Mouse (Mus musculus) gastrocnemius, postnatal 4 days (tissue): ENCODE measurements around the gene Mtor. TPM values are rescaled to one million over a fixed set of nuclear protein-coding genes. Genes with fewer than 3 reads are reported as not detected.

Experiments used
- DNase-seq, 2 experiments: peaks; one replicate each; pipeline ENCODE4 v3.0.0; 2021 to 2022; ENCODE audit warnings: low spot score in 2 of 2, mixed read lengths in 2 of 2
- long read RNA-seq, 2 experiments: library from polyadenylated mRNA; stranded (forward); transcript quantifications; one replicate each; pipeline ENCODE4 v2.0.0; 2021
- total RNA-seq, 2 experiments: library from RNA; stranded (reverse); gene quantifications; 2 replicates each; pipeline ENCODE4 v1.2.3; 2021

The Mtor gene
- total RNA-seq, result 10 to 100 TPM; 39.3 to 42.0 TPM
- long read RNA-seq, experiment 1, full-length matches to known transcripts, result 5 of 18 reads
- long read RNA-seq, experiment 1, partial matches to known transcripts, result 12 of 18 reads
- long read RNA-seq, experiment 1, other reads (novel, unspliced or antisense), result 1 of 18 reads
- long read RNA-seq, experiment 2, full-length matches to known transcripts, result 6 of 24 reads
- long read RNA-seq, experiment 2, partial matches to known transcripts, result 18 of 24 reads
- long read RNA-seq, experiment 2, other reads (novel, unspliced or antisense), result 0 of 24 reads

GRCm38 (mm10) chr4:148448179-148448852, at the start of gene Mtor:
Gene Mtor, plus strand, starts transcription at chr4:148448611.
- DNase-seq, result peak; percentile 83 to 94

DNA sequence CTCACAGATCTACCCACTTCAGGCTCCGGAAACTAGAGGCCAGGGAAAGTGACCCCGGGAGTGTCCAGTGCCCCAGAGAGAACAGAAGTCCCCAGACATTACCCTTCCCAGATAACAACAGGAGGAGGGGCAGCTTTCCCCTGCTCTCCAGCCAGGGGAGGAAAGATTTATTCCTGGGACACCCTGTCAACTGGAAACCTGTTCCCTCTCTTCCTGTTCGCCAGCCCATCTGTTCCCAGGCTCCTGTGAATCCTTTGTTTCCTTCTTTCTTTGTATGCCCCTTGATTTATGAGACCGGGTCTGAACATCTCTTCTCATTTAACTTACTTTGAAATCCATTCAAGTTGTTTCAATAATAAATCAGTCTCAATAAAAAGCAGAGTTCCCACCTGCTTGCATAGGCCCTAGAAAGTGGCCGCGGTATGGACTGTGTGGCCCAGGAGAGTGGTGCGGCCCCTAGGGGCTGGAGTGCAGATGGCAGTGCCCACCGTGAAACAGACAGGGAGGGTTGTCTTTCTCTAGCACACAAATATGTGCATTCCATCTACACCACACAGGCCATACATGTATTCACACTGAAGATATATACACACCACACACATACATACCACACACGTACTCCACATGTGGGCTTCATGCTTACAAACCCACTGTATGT, 48.8 kb upstream of the Mtor start:
- DNase-seq, result no peak

DNA sequence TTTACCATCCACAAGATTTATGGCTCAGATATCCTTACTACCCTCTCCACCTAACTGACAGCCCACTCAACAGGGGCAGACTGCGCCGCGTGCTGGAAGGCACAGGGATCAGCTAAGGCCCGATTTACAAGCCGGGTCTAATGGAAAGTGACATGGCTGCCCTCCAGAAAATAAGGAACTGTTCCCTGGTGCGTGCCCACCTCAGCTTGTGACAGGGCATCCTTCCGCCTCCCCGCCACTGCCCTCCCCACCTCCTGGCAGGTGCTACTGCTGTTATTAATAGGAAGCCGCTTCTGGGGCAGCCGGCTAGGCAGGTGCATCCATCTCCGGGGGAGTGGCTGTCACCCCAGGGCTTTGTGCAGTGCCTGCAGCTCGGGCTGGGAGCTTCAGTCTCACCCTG, 45.0 kb upstream of the Mtor start:
- DNase-seq, result no peak

- no peak for DNase-seq
These were observed 43.7 kb upstream of the Mtor start for GRCm38 (mm10) chr4:148404748-148405147.

GRCm38 (mm10) chr4:148405255-148405788, 43.1 kb upstream of the Mtor start:
- DNase-seq, result no peak

DNA sequence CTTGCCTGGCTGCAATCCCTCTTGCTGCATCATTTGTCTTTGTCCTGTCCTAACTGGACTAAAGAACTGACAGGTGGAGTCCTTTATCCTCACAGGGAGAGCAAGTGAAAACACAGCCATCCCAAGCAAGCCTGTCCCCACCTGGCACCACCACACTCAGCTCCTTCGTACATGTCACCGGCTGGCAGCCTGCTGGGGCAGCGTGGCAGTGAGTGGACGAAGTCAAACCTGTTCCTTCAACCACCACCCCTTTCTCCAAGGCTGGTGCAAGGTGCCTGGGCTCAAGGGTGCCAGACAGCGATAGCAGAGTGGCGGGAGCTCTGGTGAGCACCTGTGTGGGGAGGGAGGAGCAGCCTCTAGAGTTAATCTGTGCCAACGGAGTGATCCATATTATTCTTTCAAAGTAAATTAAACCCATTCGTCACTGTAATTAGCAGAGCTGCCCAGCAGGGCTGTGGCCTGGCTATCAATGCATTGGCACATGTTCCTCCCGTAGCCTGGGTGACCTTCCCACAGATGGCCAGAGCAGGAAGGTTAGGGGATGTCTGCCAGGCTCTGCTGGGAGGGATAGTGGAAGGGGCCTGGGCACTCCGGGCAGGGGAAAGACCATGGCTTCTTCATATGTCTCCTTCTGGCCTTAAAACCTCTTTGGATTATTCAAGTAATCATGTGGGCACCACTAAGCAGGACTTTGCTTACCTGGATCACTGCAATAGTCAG, 40.0 kb upstream of the Mtor start:
- DNase-seq, result no peak

- no peak for DNase-seq
These were observed 32.8 kb upstream of the Mtor start for GRCm38 (mm10) chr4:148415575-148415974.

DNA sequence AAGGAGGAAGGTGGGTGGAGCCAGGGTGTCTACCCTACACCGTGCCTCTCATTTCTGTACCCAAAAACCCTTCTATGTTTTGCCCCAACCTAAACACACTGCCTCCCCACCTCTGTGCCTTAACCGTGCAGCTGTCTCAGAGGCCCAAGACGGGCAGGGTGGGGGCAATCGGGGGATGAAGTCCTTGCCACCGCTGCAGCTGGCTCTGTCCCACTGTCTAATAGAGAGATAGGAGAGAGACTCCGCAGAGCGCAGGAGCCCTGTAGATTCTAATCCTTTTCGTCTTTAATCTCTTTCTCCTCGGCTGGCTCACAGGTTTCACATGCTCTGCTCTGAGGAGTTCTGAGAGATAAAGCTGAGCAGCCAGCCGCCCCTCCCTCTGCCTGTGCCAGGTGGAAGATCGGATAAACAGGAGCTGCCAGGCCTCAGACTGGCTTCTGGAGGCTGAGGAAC, 31.3 kb upstream of the Mtor start:
- no peak for DNase-seq

DNA sequence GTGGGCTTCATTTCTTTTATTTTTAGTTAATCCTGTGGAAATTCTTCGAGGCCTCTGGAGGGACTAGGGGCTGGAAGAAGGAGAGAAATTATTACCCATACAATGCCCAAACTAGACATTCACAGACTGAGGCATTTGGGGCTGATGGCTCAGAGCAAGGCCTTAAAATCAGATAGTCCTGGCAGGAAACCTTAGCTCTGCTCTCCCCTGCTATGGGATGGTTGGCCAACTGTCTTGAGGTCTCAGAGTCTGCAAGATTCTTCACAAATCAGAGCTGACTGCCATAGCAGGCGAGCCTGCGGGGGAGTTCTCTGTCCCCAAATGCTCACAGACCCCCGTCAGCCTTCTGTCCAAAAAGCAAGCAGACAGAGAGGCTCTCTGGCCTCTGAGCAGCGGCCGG, 30.9 kb upstream of the Mtor start:
- no peak for DNase-seq

DNA sequence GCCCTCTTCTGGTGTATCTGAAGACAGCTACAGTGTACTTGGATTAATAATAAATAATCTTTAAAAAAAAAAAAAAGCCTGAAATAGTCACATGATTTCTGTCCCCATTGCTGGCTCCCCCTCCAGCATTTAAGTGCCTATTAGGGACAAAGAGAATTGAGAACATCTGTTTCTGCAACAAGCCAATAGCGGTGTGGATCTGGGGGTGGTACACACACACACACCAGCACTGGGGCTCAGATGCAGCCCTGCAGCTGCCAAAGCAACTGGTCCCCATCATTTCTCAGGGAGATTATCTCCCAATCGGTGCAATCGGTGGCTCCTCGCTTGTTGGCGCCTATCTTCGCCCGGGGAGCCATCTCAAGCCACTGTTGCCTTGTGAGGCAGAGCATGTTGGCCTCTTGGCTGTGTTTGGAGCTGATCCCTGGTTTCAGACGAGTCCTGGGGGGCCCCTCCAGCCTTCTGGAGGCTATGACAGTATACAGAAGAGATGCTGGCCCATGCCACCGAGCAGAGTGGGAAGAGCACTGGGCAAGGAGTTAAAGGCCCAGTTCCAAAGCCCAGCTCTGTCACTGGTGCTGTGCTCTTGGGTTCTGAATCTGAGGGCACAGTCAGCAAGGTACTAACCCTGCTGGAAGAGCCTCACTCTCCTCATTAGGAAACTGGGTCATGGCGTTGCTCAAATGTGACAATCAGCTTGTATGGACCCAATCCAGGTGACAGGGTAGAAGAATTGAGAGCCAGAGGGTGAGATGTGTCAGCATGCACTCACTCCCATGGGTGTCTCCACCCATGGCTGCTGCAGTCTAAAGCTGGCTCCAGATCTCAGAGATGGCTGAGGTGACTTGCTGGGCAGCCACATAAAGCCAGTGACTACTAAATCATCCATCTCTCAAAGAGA, 21.2 kb upstream of the Mtor start:
- no peak for DNase-seq

- no peak for DNase-seq
These were observed 19.9 kb upstream of the Mtor start for GRCm38 (mm10) chr4:148428544-148428943.

- DNase-seq, result no peak
These were observed 19.3 kb upstream of the Mtor start for GRCm38 (mm10) chr4:148429121-148429520.

DNA sequence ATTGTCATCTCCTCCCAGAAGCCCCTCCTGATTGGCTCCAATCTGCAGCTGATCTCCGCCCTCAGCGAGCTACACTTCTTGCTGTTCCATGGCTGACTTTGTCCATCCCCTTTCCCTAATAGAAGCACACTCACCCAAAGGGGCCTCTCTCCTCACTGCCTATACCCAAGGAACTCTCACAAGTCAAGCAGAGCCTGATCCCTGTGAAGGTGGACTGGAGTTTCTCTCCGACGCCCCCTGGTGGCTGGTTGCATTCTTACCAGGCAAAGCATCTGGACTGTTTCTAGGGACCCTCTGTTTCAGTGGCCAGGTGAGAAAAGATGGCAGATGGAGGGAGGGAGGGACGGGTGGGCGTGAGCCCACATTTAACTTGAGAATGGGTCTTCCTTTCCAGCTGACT, 18.7 kb upstream of the Mtor start:
- DNase-seq, result peak; percentile 58 to 66

DNA sequence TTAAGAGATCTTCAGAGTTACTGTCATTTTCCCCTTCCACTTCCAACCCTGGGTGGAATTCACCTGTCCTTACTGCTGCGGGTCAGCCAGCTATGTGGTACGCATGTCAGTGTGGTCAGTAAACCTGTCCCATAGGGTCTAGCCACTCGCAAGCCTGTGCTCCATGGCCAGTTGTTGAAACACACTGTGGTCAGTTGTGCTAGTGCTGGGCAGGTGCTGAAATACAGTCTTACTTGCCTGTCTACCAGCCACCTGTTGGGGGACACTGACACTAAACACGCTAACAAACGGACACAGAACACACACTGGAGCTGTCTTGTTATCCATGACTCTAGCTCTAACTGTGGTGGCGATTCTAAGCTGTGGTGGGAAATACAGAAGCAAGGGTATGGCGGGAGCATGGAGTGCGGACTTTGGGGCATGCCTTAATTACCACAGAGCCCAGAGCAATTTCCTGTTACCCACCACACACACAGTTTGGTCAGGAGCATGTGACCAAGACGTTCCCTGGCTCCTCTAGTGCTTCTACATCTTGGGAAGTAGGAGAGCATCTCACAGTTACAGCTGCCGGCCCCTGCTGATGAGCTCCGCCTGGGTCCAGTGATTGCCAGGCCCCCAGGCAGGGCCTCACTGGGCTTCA, 17.4 kb upstream of the Mtor start:
- DNase-seq, result no peak

- DNase-seq, result no peak
These were observed 15.9 kb upstream of the Mtor start for GRCm38 (mm10) chr4:148432488-148432887.

DNA sequence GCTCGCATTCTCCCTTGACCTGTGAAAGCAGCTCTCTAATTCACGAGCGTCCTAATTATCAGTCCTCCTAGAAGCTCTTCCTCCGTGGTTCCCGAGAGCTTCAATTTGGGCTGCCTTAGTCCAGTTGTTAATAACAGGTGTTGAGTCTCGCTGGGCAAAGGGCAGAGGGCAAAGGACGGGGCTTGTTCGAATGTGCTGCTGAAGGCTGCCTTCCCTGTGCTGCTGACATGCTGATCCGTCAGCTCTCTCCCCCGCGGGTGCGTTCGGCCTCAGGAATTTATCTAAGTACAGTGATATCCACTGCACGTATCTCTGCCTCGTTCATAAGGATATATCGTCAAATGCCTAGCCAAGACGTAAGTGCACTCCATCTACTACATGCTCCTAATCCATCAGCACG, 15.1 kb upstream of the Mtor start:
- DNase-seq, result no peak

DNA sequence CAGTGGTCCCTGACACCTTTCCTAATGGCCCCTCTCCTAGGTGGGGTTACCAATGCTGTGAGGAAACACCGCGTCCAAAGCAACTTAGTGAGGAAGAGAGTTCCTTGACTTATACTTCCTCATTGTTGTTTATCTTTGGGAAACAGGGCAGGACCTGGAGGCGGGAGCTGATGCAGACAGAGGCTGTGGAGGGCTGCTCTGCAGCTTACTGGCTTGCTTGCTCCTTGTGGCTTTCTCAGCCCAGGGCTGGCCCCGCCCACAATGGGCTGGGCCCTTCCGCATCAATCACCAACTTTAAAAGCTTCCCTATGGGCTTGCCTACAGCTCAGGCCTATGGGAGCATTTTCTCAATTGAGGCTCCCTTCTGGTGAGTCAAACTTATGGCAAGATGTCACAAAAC, 14.6 kb upstream of the Mtor start:
- DNase-seq, result no peak

DNA sequence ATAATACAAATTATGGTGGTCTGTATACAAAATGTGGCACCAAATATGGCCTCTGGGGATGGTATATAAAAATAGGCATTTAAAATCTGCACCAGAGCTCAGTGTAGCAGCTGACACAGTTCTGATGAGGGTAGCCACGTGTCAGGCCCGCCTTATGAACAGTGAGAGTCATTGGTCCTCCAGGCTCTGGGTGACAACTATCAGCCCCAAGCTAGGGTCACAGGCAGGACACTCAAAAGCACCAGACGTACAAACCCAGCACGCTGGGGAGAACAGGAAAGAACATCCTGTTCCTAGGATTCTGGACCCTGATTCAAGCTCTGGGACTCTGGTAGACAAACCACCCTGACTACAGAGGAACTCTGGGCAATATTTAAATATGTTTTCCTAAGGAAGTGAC, 13.9 kb upstream of the Mtor start:
- no peak for DNase-seq

GRCm38 (mm10) chr4:148435106-148435505, 13.3 kb upstream of the Mtor start:
- DNase-seq, result no peak
